Mouse (Mus musculus) neural tube, embryonic 11.5 days (tissue): ENCODE measurements around the gene Abhd15. TPM values are rescaled to one million over a fixed set of nuclear protein-coding genes. Genes with fewer than 3 reads are reported as not detected.

Source experiments
- ATAC-seq: fragments of 200-750 bp; cut with Nextera tagmentation; 2 replicates; pipeline ENCODE4 v1.8.0; 2017; ENCODE audit warnings: moderate number of reproducible peaks, mild to moderate bottlenecking, moderate TSS enrichment, moderate library complexity; ENCODE audit not compliant: insufficient read depth, low FRiP score, low TSS enrichment
- DNase-seq: peaks from one replicate; pipeline ENCODE4 v3.0.0-alpha.2; 2015; ENCODE audit warnings: low spot score
- H3K27ac ChIP-seq: fragments of 300-500 bp; sonication (generic); 2 replicates; pipeline ENCODE4 v1.5.1; 2014; ENCODE audit warnings: low read depth, mild to moderate bottlenecking, low read length
- H3K27me3 ChIP-seq: fragments of 300-500 bp; sonication (generic); 2 replicates; pipeline ENCODE4 v1.6.1; 2014; ENCODE audit warnings: mild to moderate bottlenecking, low read length, mixed read lengths; ENCODE audit not compliant: control insufficient read depth, insufficient read depth
- H3K36me3 ChIP-seq: fragments of 300-500 bp; sonication (generic); 2 replicates; pipeline ENCODE4 v1.6.1; 2014; ENCODE audit warnings: mild to moderate bottlenecking, low read length, moderate library complexity, mixed read lengths; ENCODE audit not compliant: control insufficient read depth, insufficient read depth
- H3K4me1 ChIP-seq: fragments of 300-500 bp; sonication (generic); 2 replicates; pipeline ENCODE4 v1.6.1; 2014; ENCODE audit warnings: low read length, mixed read lengths; ENCODE audit not compliant: control insufficient read depth, insufficient read depth
- H3K4me2 ChIP-seq: fragments of 300-500 bp; sonication (generic); 2 replicates; pipeline ENCODE4 v1.6.1; 2014; ENCODE audit warnings: low read depth, mild to moderate bottlenecking, moderate library complexity
- H3K4me3 ChIP-seq: fragments of 300-500 bp; sonication (generic); 2 replicates; pipeline ENCODE4 v1.5.1; 2014; ENCODE audit warnings: low read depth, low read length
- H3K9ac ChIP-seq: fragments of 300-500 bp; sonication (generic); 2 replicates; pipeline ENCODE4 v1.6.1; 2014; ENCODE audit warnings: mild to moderate bottlenecking, low read length
- H3K9me3 ChIP-seq: fragments of 300-500 bp; sonication (generic); 2 replicates; pipeline ENCODE4 v1.6.1; 2016; ENCODE audit warnings: low read length; ENCODE audit not compliant: control insufficient read depth
- WGBS: fragments of 180-500 bp; shearing (Covaris S2); extraction: QIAGEN DNeasy Blood & Tissue Kit; methylation state at CpG from one replicate; pipeline ENCODE4 v1.1.7; 2014; 5-methylcytosine and 5-hydroxymethylcytosine counted together
- polyA plus RNA-seq: library from polyadenylated mRNA; unstranded; fragments of >200 nt; fragmentation: Nextera tagmentation; extraction: Ambion mirVana; gene quantifications from 2 replicates; pipeline ENCODE4 v1.2.1, GENCODE M21; 2014

Gene Abhd15
- polyA plus RNA-seq, 1 experiment from 2014 or later = 4.0 TPM

DNA sequence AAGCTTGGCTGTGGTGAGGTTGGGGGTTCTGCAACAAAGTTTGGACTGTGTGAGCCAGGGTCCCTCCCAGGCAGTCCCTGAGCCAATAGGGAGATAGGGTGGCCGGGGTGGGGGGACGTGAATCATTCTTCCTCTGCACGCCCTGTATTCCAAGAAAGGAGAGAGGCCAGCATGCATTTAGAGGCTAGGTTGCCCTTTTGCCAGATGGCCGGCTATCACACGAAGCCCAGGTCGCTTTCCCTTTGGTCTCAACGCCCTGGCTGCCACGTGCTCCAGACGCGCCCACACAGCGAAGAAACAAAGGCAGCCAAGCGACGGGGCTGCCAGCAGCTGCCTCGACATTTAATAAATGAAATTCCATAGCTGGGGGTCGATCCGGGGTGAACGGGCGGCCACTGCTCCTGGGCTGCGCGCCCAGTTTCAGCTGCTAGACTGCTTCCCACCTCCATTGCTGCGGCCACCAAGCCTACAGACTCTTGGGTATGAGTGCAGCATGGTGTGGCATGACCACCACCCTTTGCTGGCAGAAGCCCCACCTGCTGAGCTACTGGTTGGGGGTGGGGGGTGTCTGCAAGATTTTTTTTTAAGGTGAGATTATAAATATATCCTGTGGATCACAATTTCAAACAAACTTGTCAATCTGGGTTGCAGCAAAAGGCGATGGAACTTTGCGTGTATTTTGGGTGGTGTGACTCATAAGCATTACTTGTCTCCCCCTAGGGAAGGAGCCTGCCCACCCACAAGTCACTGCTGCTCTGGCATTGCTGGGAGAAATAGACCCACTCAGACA is 23.2 kb upstream of the Abhd15 start:
- H3K36me3 ChIP-seq = no peaks in the 10 kb centered on the region
- peak overlapping the region; percentile 94 for H3K4me3 ChIP-seq
- ATAC-seq = peak; percentile 53
- DNase-seq = peak; percentile 86
- H3K9me3 ChIP-seq = no peaks in the 10 kb centered on the region
- H3K4me1 ChIP-seq = peaks cover 56% of the 10 kb centered on the region
- H3K9ac ChIP-seq = peak overlapping the region; percentile 93
- peak overlapping the region; percentile 88 for H3K4me2 ChIP-seq
- under 1% methylated on average over 23 of the region's 23 CpGs for WGBS
- peak overlapping the region; percentile 89 for H3K27ac ChIP-seq
- no peaks in the 10 kb centered on the region for H3K27me3 ChIP-seq

DNA sequence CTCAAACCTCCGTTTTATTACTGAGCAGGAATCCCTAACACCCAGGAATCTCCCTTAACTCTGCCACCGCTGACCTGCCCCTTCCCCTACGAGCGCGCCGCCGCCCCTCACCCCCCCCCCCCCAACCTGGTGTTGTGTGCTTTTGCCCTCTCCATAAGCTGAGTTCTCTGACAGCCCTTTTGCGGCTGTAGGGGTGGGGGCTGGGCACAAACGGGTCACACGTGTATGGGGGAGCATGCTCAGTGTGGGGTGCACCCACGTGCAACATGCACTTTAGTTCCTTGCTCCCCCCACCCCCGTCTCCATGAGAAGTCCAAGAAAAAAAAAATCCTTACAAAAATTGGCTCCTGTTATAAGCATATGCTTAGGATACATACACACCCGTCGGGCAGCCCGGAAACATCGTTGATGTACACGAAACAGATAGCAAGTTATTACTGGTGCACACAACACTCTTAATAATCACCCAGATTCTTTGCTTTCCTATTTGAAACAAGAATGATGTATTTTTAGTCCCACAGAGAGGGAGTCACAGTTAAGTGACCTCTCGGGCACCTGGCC is 22.5 kb upstream of the Abhd15 start:
- Histone ChIP-seq H3K4me3 (peak overlapping the region; percentile 94), H3K4me1 (peaks cover 55% of the 10 kb centered on the region), H3K9ac (peak overlapping the region; percentile 93), H3K36me3 (no peaks in the 10 kb centered on the region), H3K9me3 (no peaks in the 10 kb centered on the region), H3K27me3 (no peaks in the 10 kb centered on the region), H3K27ac (peak overlapping the region; percentile 89), H3K4me2 (peak overlapping the region; percentile 88)
- DNase-seq (peak; percentile 36), ATAC-seq (no peak)
- under 1% methylated on average over 14 of the region's 18 CpGs for WGBS

DNA sequence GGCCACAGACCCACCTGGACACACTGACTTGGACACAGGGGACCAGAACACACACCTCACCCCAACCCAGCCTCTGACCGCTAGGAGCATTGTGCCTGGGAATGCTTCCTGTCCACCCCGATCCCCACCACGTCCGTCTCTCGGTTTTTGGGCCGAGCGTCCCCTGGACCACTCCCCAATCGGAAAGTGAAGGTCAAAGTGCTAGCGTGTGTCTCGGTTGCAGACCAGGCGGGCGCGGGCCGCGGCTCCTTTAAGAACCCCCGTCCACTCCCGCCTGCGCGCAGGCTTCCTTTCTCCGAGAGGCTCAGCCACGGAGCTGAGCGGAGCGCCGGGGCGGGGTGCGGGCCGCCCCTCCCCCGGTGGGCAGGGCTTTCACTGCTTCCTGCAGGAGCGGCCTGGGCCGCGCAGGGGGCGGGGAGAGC is 22.0 kb upstream of the Abhd15 start:
- peak overlapping the region; percentile 88 for H3K4me2 ChIP-seq
- no peaks in the 10 kb centered on the region for H3K9me3 ChIP-seq
- DNase-seq (peak; percentile 94), ATAC-seq (peak; percentile 74)
- H3K27ac ChIP-seq = peak overlapping the region; percentile 85
- H3K9ac ChIP-seq = peak overlapping the region; percentile 93
- no peaks in the 10 kb centered on the region for H3K27me3 ChIP-seq
- WGBS = under 1% methylated on average over 28 of the region's 32 CpGs
- peak overlapping the region; percentile 94 for H3K4me3 ChIP-seq
- H3K36me3 ChIP-seq = no peaks in the 10 kb centered on the region
- H3K4me1 ChIP-seq = peaks cover 55% of the 10 kb centered on the region

DNA sequence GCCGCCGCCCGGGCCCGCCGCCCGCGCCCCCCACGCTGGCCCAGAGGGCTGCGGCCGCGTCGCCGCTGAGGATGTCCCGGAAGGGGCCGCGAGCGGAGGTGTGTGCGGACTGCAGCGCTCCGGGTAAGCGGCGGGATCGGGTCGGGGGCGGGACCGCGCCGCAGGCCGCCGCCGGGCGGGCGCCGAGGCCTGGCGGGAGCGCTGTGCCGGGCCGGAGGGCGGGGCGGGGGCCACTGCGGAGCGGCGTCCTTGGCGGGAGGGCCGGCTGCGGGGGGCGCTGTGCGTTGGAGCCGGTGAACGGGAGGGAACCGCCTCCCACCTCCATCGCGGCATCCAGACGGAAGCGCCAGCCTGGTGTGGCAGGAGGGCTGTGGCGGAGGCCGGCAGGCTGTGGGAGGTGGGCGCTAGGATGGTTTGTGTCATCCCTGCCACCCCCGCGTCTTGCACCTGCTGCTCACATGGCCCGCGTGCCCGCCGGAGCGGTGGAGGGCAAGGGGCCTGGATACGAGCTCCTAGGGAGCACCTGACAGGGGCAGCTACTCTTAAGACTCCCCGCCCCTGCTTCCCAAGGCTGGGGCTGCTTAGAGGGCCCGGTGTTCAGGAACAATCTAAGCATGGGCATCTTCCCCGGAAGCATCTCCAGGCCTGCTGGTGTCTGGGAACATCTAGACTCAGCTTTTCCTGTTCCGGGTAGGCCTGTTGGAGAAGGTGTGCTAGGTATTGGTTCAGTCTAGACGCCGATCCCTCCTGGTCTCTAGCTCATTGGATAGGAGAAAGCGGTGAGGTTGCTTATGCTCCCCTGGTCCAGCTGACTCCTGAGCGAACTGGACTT is 21.2 kb upstream of the Abhd15 start, which contains the start of gene Git1:
Gene Git1 (plus strand): TSS at position 51 of the 832 bp plus-strand sequence.
- Histone ChIP-seq H3K9me3 (no peaks in the 10 kb centered on the region), H3K4me1 (peaks cover 47% of the 10 kb centered on the region), H3K4me2 (peak within 1 kb of the TSS; percentile 88), H3K4me3 (peak within 1 kb of the TSS; percentile 94), H3K27ac (peak within 1 kb of the TSS; percentile 89), H3K9ac (peak within 1 kb of the TSS; percentile 93), H3K36me3 (no peaks in the 10 kb centered on the region), H3K27me3 (no peaks in the 10 kb centered on the region)
- no peak for ATAC-seq
- peak; percentile 55 for DNase-seq
- WGBS = 2% methylated on average over 45 of the region's 74 CpGs

DNA sequence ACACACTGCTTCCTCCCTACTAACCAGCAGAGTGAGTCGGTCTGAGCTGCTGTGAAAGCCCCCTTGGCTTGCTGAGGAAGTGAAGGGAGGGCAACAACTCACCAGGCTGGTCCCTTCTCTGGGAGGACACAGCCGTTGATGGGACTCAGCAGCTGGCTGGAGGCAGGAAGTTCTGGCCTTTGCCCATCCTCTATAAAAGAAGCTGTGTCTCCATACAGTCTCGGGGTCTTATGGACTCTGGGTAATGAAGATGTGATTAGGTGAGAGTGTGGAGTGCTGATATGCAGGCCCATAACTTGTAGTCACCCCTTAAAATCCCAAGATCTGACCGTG is 20.6 kb upstream of the Abhd15 start:
- 32% methylated on average over 4 of the region's 4 CpGs for WGBS
- ATAC-seq (no peak), DNase-seq (no peak)
- peak overlapping the region; percentile 93 for H3K9ac ChIP-seq
- no peaks in the 10 kb centered on the region for H3K9me3 ChIP-seq
- peak overlapping the region; percentile 94 for H3K4me3 ChIP-seq
- H3K4me1 ChIP-seq = peaks cover 47% of the 10 kb centered on the region
- H3K36me3 ChIP-seq = 0 out of 2 replicates have a peak, but pooled peaks cover 2% of the 10 kb centered on the region
- H3K27me3 ChIP-seq = no peaks in the 10 kb centered on the region
- peak overlapping the region; percentile 85; the same call in 1 of the 2 replicates for H3K27ac ChIP-seq
- H3K4me2 ChIP-seq = peak overlapping the region; percentile 88

DNA sequence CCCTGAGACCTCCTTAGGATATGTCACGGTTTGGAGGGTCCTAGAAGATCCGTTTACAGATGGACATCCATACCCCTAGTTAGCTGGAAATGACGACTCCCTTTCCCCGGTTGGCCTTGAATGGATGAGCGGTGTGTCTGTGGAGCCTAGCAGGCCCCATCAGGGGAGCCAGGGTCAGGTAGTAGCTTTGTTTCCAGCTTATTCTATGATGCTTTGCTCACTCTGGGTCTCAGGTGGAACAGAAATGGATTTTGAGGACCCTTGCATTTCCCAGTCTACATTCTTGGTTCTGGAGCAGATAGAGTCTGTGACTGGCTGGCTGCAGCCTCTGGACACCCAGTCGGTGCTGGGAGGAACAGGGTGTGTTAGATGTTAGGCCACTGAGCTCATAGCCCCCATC is 20.1 kb upstream of the Abhd15 start:
- Histone ChIP-seq H3K27ac (no peak overlapping the region), H3K36me3 (0 out of 2 replicates have a peak, but pooled peaks cover 3% of the 10 kb centered on the region), H3K4me2 (peak overlapping the region; percentile 88), H3K27me3 (no peaks in the 10 kb centered on the region), H3K9me3 (no peaks in the 10 kb centered on the region), H3K4me3 (no peak overlapping the region; the same call in 1 of the 2 replicates), H3K9ac (no peak overlapping the region), H3K4me1 (peaks cover 47% of the 10 kb centered on the region)
- no peak for ATAC-seq
- WGBS = 81% methylated on average over 6 of the region's 6 CpGs
- DNase-seq = no peak

DNA sequence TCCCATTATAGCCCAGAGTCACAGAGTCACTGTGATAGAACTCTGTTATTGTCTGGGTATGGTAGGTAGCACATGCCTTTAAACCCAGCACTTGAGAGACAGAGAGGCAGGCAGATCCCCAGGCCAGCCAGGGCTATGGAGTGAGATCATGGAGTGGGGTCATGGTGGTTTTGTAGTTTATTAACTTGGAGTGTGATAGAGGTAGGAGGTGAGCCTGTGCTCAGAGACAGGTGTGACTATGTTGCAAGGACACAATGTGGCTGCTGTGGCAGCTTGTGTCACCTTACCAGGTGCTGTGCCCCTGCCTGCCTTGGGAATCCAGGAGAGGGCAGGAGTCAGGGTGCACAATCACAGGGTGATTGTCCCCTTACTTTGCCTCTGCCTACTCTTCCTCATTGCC is 19.4 kb upstream of the Abhd15 start:
- Histone ChIP-seq H3K27me3 (no peaks in the 10 kb centered on the region), H3K4me3 (no peak overlapping the region), H3K27ac (no peak overlapping the region), H3K9me3 (no peaks in the 10 kb centered on the region), H3K36me3 (peaks cover 5% of the 10 kb centered on the region; the same call in 1 of the 2 replicates), H3K4me2 (no peak overlapping the region), H3K4me1 (peaks cover 42% of the 10 kb centered on the region), H3K9ac (no peak overlapping the region)
- ATAC-seq (no peak), DNase-seq (no peak)

DNA sequence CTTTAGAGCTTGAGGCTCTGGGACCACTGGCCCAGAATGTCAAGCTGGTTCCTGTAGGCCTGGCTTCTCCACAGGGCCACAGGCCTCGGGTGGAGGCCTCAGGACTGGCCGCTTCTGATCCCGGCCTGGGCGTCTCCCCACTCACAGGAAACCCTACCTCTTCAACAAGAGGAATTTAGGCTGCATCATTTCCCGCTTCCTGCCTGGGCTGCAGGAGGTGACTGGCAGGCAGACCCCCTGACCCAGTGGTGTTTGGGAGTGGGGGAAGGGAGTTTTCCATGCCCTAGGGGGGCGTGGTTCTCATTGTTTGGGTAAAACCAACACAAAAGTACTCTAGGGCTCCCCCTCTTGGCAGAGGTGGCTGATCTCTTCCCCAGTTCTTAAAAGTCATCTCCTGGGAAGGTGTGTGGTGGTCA is 17.6 kb upstream of the Abhd15 start:
- Histone ChIP-seq H3K9me3 (no peaks in the 10 kb centered on the region), H3K4me2 (no peak overlapping the region), H3K9ac (no peak overlapping the region; the same call in 1 of the 2 replicates), H3K27ac (peak overlapping the region; percentile 54), H3K4me3 (no peak overlapping the region), H3K4me1 (peaks cover 26% of the 10 kb centered on the region), H3K36me3 (peaks cover 5% of the 10 kb centered on the region; the same call in 1 of the 2 replicates), H3K27me3 (no peaks in the 10 kb centered on the region)
- no peak for ATAC-seq
- peak; percentile 69 for DNase-seq
- WGBS = 12% methylated on average over 6 of the region's 6 CpGs
